Mouse (Mus musculus) cortical plate, adult 2 months (tissue): ENCODE results near the gene Il22ra2.

Source experiments
- CTCF ChIP-seq: fragments of 200-500 bp; IDR thresholded peaks from 2 replicates; pipeline ENCODE4 v1.5.1; 2011; ENCODE audit warnings: mild to moderate bottlenecking, control low read depth, low read length; ENCODE audit not compliant: insufficient read depth; ENCODE audit errors: extremely low read depth
- POLR2A ChIP-seq: fragments of 200-500 bp; IDR thresholded peaks from 2 replicates; pipeline ENCODE4 v1.6.1; 2011; ENCODE audit warnings: mild to moderate bottlenecking, low read length, control low read depth; ENCODE audit not compliant: insufficient read depth; ENCODE audit errors: extremely low read depth

DNA sequence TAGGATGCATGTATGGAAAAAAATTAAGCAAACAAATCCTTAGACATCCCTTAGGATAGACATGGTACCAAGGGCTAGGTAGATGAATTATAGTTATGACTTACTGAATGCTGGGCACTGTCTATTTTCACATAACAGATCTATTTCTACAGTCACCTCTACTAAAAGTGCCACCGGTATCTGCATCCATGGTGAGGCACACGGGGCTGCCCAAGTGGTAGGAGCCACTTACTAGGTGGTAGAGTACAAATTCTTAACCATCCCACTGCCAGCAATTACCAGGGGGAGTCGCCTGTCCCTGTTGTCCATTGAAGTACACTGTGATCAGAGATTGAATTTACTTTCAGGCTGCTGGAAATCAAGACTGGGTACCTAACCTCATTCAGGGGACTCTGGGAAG is 28.5 kb upstream of the Il22ra2 start:
- TF ChIP-seq CTCF = no peak
- no peak for TF ChIP-seq POLR2A
